Mouse (Mus musculus) adrenal gland, adult 2 months (tissue): ENCODE measurements around the gene Zfp513. TPM values are rescaled to one million over a fixed set of nuclear protein-coding genes. Genes with fewer than 3 reads are reported as not detected.
"Not testable (repeated sequence)": the region's sequence is repeated elsewhere in the genome, so short reads cannot be mapped to it uniquely, and the experiment has no call there.

Experiments
- DNase-seq: peaks from one replicate; pipeline ENCODE4 v3.0.0; 2021
- long read RNA-seq: library from polyadenylated mRNA; stranded (forward); transcript quantifications from one replicate; pipeline ENCODE4 v2.0.0, GENCODE M21; 2021
- polyA plus RNA-seq: library from polyadenylated mRNA; depleted of rRNA; stranded (reverse); fragments of >200 nt; gene quantifications from 2 replicates; pipeline ENCODE4 v1.2.3, GENCODE M21; 2012; rRNA removed
- total RNA-seq, 2 experiments: library from RNA; stranded (reverse); gene quantifications; 2 replicates each; pipeline ENCODE4 v1.2.3; 2021

The Zfp513 gene
- total RNA-seq (10 to 100 TPM; 28.5 to 29.5 TPM), polyA plus RNA-seq (75.5 and 77.8 TPM in 2 replicates)
- long read RNA-seq, transcript Zfp513-202 (4 exons, 2,228 nt), result major isoform, 29 of 52 reads
- long read RNA-seq, partial matches to known transcripts, result 2 of 52 reads
- long read RNA-seq, other reads (novel, unspliced or antisense), result 18 of 52 reads

DNA sequence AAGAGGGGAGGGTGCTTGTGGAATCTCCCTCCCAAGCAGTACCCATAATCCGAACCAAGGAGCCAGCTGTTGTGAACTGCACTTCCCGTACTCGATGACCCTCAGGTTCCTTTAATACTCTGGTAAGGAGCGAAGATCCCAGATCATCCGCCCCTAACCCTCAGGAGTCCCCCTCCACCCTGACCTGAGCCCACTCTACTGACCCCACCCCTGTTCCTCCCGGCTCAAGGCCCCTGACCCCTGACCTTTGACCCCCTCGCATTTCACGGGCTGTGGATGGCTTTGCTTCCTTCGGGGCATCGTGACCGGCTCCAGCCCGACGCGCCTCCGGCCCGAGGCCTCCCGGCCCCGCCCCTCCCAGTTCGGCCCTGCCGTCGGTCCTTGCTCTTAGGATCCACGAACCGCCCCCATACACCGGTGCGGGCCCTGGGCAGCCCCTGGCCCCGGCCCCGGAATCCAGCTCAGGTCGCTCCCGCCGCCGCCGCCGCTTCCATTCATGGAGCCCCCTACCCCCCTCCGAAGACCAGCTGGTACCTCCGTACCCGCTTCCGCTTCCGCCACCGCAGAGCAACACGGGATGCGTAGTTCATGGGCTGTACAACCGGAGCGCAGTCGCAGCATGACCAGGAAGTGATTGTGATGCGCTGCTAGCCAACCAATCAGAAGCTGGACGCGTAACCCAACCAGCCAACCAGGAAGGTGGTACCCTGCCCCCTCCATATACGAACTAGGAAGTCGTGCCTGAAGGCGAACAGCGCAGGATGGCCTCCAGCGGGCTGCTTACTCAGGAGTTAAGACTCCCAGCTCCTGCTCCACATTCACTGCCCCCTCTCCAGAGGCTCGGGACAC lies at the start of gene Zfp513:
TSS of gene Zfp513 (minus strand) at position 562 of the 849 bp plus-strand sequence.
- DNase-seq, result peak; percentile 97

DNA sequence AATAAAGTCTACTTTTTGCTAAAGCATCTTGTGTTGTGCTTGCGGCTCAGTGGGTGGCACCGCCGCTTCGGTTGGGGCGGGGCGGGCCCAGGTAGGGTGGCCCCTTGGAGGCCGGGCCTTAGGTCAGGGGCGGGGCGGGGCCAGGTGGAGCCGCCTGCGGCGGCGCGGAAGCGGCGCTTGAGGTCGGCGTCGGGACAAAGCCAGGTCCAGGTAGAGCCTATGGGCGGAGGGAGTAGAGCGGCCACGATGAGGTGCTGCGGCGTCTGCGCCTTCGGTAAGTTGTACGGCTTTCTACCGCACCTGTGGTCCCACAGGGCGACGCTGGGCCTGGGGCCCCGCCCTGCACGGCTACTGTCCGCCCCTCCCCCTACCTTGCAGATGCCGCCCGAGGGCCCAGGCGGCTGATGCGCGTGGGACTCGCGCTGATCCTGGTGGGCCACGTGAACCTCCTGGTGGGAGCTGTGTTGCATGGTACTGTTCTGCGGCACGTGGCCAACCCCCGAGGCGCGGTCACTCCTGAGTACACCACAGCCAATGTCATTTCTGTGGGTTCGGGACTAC lies 49.5 kb upstream of the Zfp513 start, which contains the start of gene Krtcap3:
TSS of gene Krtcap3 (plus strand) at position 151 of the 561 bp plus-strand sequence.
- DNase-seq, result no peak

DNA sequence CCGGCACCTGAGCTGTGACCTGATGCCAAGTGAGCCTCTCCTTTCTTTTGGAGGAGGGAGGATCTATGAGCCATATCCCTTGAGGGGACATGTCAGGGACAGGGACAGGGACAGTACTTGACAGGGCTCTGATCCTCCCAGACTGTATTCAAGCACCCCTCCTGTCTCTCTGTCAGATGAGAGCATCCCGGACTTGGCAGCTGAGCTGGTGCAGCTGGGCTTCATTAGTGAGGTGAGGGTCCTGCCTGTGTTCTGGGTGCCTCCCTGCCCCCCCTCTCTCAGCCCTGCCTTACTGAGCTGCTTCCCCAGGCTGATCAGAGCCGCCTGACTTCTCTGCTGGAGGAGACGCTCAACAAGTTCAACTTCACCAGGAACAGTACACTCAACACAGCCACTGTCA lies 48.6 kb upstream of the Zfp513 start:
- no peak for DNase-seq

DNA sequence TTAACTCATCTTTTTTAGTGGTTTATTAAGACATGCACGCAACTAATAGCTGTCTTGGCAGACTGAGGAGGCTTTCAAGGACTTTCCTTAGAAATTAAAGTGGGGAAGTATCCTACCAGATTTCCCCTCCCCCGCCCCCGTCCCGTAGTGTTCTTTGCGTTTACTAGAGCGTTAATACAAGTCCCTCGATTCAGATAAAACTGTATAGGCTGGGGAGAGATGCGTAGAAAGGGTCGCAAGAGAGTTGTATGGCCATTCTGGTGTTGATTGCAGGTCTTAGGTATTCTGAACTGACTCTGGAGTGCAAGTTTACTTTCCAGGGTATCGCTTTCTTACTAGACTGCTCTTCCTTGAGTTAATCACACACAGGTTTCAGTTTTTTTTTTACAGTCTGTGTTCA lies 40.1 kb upstream of the Zfp513 start:
- no peak for DNase-seq

DNA sequence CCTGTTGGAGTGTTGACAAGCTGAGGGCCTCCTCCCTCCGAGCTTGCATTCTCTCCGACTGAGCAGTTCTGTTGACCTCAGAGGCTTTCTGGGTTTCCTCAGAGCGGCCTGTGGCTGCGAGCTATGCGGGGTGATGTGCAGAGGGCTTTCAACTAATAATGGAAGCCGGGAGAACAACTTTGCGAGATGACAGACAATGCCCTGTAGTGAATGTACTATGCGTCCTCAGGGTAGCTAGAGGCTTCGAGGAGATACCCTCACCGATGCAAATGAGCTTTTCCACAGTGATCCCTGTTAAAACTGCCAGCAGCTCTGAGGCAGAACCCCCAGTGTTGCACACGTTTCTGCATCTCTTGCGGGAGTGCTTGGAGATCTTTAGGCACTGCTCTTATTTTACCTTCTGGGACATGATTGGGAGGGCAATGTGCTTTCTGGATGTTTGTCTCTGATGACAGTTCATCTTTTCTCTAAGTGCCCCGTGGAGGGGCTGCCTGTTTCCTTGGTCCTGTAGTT lies 39.5 kb upstream of the Zfp513 start:
- DNase-seq, result no peak

DNA sequence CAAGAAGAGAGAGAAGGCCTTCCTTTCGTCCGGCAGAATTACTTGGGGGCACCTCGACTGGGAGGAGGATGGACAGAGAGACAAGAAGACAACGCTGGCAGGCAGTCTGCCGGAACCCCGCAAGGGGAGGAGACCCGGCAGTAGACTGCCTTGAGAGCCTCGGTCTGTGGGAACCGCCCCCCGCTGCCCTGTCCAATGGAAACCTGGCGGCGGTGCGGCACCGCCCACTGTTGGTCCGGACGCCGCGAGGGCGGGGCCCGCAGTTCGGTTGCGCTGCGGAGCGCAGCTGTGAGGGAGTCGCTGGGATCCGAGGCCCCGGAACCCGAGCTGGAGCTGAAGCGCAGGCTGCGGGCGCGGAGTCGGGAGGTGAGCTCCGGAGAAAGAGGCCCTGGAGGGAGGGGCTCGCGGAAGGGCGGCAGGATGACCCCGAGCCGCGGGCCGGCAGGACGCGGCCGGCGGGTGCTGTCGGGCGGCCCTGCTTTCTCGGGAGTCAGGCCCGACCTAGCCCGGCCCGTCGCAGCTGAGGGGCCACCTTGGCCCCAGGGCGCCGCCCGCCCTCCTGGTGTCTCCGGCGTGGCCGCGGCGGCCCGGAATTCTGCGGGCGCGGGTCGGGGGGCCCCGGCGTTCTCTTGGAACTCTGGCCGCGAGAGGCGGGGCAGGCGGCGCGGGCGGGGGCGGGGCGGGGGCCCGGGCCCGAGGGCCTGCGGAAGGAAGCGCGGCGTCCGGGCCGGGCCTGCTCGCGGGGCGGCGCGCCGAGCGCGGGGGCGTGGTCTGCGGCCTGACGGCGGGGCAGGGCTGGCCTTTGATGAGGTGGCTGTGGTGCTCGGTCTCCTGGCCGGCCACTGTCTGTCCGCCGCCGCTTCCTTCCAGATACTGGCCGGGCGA lies 38.8 kb upstream of the Zfp513 start, which contains the start of the genes Nrbp1 and Gm9970:
TSS of gene Nrbp1 (plus strand) at position 228 of the 885 bp plus-strand sequence.
TSS of gene Gm9970 (minus strand) at position 596 of the 885 bp plus-strand sequence.
- peak; percentile 98 for DNase-seq

DNA sequence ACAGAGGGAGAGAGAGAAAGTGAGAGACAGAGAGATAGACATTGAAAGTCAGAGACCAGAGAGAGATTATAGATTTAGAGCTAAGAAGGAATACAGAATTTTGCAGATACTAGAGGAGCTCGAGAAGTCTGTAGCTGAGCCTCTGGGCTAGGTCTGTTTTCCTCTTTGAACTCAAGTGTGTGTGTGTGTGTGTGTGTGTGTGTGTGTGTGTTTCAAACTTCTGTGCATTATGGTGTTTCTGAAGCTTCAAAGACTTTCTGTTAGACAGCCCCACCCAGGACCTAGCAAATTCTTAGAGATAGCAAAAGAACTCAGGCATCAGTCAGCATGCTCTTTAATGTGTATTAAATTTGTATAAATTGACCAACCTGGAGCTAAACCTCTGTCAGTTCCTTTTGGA lies 24.5 kb upstream of the Zfp513 start:
- no peak for DNase-seq

DNA sequence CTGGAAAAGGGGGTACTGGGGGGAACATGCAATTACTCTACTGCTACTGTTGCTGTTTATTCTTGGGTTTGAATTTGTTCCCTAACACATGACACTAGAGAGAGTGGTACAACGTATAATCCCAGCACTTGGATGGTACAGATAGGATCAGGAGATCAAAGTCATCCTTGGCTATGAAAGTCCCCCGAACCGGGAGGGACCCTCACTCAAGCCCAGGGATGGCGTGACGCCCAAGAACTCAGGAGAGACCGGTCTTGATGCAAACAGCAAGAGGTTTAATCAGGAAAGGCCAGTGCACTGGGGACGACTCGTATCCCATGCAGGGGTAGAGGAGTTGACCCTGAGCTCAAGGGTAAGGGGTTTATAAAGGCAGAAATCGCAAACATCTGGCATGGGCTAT lies 20.6 kb upstream of the Zfp513 start:
- DNase-seq, result no peak

DNA sequence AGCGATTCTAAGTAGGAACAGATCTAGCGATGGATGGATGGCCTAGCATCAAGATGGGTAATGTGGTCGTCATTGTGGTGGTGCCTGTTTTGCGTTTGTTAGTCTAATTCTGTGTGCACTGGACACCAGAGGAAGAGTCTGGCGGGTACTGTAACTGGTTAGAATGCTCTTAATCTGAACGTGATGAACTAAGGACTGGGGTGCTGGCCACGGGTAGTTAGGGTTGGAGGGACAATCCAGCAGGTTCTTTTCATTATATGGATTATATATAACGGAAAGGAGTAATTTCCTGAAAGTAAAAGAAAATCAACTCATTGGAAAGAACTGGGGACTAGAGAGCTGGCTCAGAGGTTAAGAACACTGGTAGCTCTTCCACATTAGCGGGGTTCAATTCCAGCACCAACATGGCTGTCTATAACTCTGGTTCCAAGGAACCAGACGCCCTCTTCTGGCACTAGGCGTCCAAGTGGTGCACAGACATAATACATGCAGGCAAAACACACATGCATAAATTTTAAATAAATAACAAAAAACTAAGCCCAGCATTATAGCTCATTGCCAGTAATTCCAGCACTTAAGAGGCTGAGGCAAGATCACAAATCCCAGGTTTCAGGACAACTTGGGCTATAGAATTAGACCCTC lies 19.3 kb upstream of the Zfp513 start:
- DNase-seq, result peak; percentile 52

DNA sequence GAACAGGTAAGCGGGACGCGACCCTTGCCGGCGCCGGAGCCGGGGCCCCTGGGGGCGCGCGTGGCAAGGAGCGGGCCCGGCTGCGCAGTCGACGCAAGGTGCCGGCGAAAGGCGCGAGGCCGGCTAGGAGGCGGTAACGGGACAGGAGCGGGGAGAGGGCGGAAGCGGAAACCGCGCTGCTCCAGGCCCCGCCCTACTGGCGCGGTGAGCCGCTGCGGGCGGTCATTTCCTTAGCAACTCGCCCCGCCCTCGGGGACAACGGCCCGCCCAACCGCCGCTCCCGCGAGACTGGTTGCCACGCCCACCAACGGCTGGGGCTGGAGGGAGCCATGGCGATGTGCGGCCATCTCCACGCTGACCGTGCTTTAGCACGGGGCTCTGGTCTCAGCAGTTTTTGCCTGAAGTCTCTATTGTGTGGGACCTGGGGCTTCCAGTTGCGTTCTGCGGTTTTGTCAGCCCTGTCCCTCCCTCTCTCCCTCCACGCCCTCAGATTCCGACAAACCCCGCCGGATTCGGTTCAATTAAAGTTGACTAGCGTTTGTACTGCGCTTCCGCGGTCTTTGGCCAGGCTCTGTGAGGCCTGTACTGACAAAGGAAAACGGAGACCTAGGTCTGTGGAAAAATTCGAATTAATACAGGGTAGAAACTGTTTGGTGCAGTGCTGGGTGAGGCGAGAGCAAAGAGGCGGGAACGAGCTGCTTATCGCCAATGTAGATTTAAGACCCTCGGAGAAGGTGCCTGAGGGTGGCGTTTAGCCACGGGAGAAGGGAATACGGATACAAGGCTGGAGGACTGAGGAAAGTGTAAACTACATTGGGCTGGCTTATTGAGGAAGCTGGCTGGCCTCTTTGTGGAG lies 18.6 kb upstream of the Zfp513 start, which contains the start of gene Ppm1g:
TSS of gene Ppm1g (minus strand) at position 240 of the 856 bp plus-strand sequence.
- peak; percentile 99 for DNase-seq

DNA sequence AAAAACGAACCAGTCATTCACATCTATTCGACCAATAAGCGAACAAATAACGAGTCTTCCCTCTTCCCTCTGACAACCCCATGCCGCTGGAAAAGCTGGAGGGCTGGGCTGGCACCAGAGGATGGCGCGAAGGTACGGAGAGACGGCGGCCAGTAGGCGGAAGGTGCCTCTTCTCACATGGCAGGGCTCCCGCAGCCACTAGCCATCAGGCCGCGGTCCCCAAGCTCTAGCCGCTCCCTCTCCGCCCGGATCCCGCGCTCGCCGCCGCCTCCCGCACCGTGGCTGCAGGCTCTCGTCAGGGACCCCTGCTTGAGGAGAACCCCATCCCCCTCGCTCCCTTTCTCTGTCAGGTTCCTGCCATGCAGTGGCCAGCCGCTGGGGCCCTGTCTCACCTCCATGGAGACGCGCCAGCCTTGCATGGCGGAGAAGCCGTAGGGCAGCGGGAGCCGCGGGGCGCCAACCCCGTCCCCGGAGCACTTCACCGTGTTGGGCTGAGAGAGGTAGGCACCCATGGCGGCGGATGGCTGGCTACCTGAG lies 17.9 kb upstream of the Zfp513 start:
- DNase-seq, result peak; percentile 71

DNA sequence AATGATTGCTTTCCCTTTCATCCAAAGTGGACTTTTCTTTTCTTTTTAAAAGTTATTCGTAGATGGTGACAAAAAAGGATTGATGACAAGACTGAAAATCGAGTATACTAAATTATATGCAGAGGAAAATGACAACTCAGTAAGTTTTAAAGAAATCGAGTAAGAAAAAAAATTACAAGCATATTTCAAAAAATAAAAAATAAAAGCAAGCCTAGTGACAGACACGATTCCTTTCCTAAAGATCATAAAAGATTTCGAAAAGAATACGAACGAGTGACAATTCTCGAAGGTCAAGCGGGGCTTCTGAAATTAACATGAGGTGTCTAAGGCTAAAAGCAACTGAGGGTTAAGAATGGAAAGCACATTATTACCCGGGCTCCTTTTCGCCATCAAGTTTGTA lies 17.4 kb upstream of the Zfp513 start:
- DNase-seq, result no peak

DNA sequence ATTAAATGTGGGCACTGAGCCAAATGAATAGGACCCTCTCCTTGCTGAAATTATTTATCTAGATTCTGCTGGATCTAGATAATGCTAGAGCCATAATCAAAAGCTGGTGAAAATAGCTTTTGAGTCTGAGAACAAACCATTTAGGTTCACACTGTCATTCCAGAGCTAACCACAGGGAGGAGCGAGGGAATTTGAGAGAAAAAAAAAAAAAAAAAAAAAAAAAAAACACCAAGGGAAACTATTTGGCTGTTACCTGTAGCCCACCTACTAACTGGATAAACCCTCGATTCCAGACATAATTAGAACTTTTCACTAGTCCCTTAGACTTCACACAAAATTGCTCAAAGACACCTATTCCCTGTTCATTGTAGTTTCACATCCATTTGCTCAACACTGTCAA lies 17.0 kb upstream of the Zfp513 start:
- DNase-seq, result no peak

DNA sequence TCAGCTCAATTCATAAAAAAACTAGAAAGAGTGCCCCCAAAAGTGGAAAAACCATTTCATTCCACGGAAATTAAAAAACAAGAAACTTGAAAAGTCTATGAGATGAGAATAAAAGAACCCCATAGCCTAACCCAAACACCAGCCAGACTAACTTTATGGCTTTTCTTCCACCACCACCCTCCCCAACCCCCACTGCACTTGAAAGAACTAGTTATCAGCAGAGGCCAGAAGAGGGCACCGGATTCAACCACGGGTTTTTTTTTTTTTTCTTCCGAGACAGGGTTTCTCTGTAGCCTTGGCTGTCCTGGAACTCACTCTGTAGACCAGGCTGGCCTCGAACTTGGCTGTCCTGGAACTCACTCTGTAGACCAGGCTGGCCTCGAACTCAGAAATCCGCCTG lies 16.2 kb upstream of the Zfp513 start:
- DNase-seq, result no peak

DNA sequence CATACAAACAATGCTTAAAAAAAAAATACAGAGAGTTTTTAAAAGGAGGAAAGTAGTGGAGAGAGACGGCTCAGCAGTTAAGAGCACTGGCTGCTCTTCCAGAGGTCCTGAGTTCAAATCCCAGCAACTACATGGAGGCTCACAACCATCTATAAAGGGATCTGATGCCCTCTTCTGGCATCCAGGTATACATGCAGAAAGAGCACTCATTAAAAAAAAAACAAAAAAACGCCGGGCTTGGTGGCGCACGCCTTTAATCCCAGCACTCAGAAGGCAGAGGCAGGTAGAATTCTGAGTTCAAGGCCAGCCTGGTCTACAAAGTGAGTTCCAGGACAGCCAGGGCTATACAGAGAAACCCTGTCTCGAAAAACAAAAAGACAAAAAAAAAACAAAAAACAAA lies 14.5 kb upstream of the Zfp513 start:
- not testable (repeated sequence) for DNase-seq

DNA sequence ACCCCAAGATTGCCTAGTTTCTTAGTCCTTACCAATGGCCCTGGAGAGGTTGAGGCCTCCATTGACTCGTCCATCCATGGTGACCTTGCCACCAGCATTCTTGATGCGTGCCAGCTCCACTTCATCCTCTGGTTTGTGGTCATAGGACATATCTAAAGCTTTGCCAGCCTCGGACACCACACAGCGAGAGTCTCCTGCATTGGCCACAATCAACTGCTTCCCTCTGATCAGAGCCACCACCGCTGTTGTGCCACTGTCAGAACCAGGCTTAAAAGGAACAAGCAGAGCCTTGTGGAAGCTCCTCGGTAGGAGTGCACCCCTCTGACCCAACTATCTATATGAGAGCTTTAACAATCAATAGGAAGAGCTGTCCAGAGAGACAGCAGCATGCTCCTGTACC lies 2.3 kb upstream of the Zfp513 start:
- peak; percentile 24 for DNase-seq

DNA sequence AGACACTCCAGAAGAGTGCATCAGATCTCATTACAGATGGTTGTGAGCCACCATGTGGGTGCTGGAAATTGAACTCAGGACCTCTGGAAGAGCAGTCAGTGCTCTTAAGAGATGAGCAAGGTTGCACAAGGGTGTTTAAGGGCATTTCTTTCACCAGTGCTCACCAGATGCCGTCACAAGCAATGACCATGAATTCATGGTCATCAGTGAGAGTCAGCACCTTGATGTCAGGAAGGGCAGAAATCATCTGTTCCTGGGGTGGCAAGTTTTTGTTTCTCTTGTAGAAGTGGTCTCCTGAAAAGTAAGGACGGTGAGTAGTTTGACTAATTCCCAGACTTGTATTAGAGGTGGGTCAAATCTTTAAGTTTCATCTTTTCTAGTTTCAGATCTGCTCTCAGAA lies 1.8 kb upstream of the Zfp513 start:
- DNase-seq, result peak; percentile 54

DNA sequence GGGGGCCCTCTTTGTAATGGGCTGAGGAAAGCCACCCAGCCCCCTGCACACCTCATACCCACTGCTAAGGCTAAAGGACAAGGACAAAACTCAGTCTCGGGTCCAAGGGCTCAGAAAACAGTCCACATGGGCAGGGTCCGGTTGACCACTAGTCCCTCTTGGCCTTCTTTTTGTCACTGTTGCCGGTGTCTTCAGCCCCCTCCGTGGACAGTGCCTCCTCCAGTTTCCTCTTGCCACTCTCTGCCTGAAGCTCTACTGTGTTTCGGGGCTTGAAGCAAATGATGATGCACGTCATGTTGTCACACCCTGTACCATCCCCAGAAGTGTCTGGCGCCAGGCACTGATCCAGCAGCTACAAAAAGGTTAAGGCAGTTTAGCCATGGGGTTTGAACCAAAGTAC lies 830 bp upstream of the Zfp513 start:
- peak; percentile 37 for DNase-seq

DNA sequence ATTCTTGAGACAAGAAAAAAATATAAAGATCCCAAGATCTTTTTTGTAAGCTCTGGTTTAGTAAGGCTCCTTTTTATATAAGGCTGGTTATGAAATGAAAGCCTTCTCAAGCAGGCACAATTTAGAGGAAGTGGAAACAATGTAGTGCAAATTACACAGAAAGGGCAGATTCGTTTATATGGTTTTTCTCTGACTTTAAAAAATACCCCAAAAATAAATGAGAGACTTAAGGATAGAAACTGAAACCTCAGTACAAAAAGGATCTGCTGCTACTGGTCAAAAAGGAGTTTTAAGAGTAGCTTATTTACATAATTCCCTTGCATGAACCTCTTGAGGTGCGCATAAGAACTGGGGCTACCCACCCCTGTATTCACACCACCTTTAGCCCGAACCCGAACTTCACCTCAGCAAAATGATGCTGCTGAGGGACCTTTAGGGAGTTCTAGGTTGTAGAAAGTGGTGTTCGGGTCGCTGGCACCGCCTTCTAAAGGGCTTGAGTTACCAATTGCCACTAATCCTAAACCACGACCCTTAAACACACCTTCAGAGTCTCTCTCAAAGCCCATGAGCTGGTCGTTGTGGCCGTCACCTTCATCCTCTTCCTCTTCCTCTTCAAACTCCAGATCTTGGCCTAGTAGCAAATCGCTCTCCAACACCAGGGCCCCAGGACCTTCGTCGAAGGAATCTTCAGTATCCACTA lies 911 bp downstream of the Zfp513 start:
- no peak for DNase-seq
